Mouse (Mus musculus) liver, postnatal 0 days (tissue): ENCODE measurements around the gene Lrrc4.

ENCODE experiments used
- CTCF ChIP-seq: sonication (generic); IDR thresholded peaks from 2 replicates; pipeline ENCODE4 v1.5.1; 2016; ENCODE audit warnings: antibody characterized with exemption, low read depth
- EP300 ChIP-seq: IDR thresholded peaks from 2 replicates; pipeline ENCODE4 v1.6.1; 2016; ENCODE audit warnings: antibody characterized with exemption, low read depth, mild to moderate bottlenecking

DNA sequence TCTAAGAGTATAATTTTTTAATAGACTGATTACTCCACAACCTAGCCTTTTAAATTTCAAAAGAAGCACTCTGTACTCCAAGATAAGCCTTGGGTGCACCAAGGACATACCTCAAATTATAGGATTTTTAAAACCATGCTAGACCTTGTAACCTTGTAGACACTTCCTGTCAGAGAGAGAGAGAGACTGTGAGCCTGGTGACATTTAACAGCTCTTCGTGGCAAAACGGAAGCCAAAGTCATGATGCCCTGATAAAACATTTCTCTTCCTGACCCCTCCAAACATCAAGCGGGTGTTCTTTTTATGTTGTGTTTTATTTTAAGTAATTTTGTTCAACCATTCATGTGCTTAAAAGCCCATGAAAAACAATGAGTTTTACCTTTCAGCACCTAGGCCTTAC is 39.7 kb downstream of the Lrrc4 start:
- TF ChIP-seq CTCF (no peak), EP300 (no peak)
